Mouse (Mus musculus) hematopoietic stem cell, adult 5-6 weeks (primary cell): Measurements from ENCODE around the gene Nxph1. TPM values are rescaled to one million over a fixed set of nuclear protein-coding genes. Genes with fewer than 3 reads are reported as not detected.

ENCODE experiments used
- ATAC-seq, 2 experiments: fragments of 125-278 bp in 1 of 2; replicated peaks in 1 of 2; 2 replicates each; pipeline ENCODE4 v1.8.0; 2016 to 2017; ENCODE audit warnings: inconsistent platforms in 2 of 2, mild to moderate bottlenecking in 2 of 2, moderate number of reproducible peaks in 2 of 2, low read depth in 1 of 2, moderate TSS enrichment in 1 of 2; ENCODE audit not compliant: low FRiP score in 2 of 2, poor library complexity in 2 of 2, severe bottlenecking in 2 of 2, insufficient read depth in 1 of 2, low TSS enrichment in 1 of 2
- total RNA-seq: library from RNA; stranded (forward); fragments of 172-1452, 232-1000 nt; gene quantifications from 2 replicates; pipeline ENCODE4 v1.2.3, GENCODE M21; 2017

Nxph1 gene
- total RNA-seq, 1 experiment from 2014 or later: not detected

DNA sequence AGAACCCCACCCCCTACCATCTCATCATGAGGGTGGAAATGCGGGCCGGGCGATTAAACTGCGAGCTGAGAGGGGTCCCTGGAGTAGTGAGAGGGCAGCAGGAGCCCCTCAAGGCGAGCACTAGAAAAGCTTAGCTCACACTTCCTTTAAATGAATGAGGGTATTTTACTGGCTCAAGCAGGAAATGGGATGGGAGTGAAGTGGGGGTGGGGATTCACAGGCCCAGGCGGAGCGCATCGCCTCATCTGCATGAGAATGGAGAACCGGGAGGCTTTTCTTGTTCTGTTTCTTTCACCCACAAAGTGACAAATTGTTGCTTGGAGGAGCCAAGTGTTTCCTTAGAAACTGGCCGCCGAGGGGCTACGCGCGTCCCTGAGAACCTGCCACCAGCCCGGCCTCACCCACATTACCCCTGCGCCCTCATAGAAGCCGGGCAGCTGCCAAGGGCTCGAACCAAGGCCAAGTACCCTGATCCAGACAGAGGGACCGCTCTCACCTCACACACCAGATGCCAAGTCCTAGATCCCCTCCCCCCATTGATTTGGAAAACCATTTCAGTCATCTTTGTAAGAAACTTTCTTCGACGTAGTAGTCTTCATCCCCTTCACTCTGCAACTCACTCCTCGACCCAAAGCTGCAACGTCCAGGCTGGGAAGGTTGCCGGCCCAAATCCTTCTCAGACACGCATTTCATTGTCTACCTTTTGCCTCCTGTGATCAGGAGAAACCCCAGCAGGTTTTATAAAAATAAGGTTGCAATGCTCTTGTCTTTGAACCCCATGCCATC, 8.7 kb downstream of the Nxph1 start:
- no peak for ATAC-seq

DNA sequence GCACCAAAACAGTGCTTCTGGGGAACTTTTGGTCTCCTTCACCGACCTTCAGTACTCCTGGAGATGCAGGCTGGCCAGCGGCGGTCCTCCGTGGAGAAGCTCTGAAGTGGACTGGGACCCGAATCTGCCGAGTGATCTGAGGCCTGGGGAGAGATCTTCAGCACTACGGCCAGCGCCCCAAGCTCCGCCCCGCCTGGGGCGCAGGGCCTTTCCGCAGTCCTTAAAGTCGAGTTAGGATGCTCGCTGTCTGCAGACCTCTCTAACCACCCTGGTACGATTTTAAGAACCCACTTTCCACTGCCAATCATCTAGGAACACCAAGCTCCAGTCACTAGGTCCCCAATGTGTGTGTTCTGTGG, 9.3 kb downstream of the Nxph1 start:
- peak; percentile 74 to 89 for ATAC-seq

DNA sequence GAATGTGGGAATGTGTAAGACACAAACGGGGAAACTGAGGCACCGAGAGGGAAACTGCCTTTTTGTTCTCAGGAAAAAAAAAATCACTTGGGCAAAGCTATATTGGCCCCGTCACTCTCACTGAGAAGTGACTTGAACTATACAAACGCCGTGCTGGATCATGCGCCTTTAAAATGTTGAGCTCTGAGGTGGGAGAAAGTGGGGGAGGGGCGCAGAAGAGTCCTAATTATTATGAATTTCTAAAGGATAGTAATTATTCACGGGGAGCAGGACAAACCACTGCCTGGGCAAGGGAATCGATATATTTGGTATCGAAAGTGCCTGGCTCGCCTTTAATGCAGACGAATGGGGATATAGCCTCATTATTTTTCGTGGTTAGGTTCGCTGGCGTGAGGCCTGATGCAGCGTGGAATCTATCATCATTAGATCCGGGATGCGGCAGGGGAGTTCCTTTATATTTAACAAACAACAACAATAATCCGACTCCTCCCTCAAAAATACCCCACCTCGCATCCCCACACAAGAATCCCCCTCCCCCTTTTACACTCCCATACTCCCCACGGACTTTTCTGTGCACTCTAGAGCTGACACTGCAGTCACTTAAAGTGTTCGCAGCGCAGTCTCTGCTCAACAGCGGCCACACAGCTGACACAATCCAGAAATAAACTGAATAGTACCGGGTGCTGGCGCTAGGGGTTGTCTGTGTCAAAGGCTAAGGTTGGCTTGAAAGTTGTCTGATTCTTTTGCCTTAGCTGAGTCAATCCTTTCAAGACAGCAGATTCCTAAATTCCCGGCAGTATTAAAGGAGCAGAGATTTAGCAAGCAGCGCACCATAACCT, 10.1 kb downstream of the Nxph1 start:
- peak; percentile 28 to 68; a peak in 3 of 4 replicates for ATAC-seq

DNA sequence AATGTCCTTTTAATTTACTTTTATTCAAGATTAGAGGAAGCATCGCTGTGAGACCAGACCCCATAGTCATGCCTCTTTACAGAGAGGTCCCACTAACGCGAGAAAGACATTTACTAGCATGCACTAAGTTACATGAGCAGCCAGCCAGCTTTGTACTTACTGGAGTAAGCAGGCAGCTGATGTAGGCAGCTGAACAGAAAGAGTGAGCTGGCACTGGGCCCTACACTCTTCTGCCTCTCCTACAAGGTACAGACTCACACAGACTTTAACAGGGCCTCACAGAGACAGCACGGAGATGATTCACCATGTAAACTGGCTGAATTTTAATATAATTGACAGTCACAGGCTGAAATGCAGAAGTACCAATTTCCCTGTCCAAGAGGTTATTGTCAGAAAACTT, 11.6 kb downstream of the Nxph1 start:
- no peak for ATAC-seq

DNA sequence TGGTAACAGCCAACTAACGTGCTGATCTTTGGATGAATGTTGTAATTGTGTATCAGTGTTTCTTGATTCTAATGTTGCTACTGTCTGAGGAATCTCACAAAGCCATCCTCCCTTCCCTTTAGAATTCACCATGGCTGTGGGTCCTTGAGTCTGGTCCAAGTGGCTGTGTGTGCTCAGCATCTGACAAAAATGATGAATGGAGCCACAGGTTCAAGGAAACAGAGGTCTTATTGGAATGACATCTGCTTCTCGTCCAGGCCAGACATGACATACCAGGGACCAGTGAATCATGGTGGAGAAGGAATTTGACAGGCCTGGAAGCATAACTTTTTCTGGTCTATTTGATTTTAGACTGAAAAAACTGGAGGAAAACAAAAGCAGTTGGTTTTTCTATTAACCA, 22.3 kb downstream of the Nxph1 start:
- ATAC-seq: no peak

DNA sequence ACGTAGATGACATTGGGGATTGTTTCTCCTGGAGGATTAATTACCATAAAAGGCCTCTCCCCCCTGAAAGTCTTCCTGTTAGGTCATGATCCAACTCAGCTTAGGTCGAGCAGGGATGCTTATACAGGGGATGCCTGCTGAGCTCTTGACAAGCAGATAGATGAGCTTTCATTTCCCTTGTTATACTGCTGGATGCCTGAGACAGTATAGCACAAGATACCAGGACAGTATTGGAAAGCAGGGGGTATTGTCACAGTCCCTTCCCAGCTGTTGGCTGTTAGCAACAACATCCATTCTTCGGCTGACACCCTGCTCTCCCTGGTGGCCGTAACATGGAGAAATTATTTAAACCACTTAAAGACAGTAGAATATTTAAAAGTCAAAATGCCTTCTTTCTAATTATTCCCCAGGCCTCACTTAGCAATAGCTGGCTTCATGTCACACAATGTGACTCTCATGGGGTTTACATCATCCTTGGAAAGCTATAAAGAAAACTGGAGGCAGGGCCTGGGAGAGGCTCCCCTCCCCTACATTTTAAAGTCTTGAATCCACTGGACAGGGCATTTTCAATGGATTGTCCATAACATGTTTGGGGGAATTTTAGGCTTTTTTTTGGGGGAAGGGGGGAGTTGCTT, 31.1 kb downstream of the Nxph1 start:
- no peak for ATAC-seq

DNA sequence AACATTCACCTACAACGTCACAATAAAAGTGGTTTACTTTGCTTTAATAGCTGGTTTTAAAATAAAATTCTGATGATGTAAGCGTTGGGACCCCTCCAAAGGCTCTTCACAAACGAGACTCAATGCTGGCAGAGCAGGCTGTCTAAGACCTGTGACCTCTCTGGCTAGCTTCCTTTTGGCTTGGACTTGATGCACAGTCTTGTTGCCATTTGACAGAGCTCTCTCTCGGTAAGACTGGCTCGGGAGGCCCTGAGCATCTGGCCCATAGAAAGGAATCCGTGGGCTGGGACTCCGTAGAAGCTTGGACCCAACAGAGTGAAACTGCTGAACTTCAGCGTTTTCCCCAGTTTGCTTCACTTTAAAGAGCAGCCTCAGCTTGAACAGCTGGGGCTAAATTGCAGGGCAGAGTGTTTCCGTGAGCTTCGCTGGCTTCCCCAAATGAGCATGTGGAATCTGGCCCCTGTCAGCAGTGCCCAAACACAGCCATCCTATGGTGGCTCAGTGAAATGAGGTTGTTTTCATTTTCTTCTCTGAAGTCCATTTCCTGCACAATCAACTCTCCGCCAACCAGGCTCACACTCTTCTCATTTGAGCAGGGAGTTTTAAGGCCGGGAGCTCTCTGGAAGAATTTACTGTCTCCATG, 48.2 kb downstream of the Nxph1 start:
- ATAC-seq: no peak

DNA sequence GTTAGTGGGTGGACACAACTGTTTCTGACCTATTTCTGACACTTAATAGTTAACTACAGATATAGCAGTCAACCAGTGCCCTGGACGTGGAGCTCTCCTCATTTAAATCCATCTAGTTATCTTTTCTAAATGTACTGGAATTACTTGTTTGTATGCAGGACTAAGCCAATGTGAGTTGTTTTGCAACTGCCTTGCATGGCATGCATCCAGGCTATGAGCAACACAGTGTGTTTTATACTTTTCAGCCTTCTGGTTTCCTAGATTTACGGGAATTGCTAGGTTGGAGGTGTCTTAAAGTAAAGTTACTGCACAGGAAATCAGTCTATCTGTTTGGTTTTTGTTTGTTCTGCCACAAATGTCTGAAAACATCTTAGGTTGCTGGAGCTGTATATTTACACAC, 49.1 kb downstream of the Nxph1 start:
- no peak for ATAC-seq

DNA sequence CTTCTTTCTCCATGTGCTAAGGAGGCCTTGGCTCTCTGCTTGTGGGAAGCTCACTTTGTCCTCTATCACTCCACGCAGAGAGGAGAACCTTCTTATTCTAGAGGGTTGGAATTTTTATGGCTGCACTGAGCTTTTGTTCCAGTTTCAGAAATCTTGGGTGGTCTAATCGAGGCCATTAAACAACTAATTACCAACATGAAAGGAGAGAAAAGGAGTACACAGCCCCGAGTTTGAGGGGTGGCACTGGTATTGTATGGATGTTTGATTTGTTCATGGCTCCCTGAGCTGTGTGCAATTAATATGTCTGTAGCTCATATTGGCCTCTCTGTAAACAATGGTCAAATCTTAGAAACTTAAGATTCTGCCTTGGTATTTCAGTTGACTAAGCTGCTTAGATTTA, 54.5 kb downstream of the Nxph1 start:
- ATAC-seq: no peak

DNA sequence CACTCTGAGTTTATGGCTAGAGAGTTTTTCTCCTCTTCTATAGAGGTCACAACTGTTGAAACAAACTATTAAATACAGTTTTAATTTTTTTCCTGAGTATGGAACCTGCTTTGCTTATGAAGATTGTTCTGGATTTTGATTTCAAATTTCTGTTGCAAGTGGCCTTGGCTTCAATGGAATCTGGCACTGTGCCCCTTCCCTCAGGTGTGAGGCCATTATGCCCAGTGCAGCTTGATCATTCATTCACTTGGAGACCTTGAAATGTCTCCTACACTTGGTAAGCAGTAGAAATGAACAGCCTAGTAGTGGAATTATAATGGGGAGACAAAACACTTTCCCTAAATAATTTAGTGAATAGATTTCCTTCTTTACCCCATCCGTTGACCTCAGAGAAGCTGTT, 78.4 kb downstream of the Nxph1 start:
- no peak for ATAC-seq

DNA sequence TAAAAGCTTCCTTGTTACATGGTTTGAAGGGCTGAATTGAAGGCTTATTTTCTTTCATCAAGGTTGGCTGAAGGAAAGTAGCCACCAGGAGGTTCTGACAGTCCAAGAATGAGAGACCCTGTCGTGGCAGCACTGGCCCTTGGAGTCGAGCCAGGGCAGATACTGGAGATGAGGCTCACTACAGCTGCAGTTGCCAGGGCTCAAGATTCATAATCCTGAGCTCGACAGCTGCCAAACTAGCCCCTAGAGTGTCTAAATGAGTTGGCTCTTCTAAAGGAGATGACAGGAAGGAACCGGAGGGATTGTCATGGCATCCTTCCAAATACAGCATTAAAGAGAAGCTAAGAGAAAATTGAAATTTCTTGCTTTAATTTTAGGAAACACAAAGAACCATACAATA, 78.9 kb downstream of the Nxph1 start:
- ATAC-seq: 0 out of 4 replicates have a peak, but pooled peaks of 1 of the 2 experiments have one; percentile 7

DNA sequence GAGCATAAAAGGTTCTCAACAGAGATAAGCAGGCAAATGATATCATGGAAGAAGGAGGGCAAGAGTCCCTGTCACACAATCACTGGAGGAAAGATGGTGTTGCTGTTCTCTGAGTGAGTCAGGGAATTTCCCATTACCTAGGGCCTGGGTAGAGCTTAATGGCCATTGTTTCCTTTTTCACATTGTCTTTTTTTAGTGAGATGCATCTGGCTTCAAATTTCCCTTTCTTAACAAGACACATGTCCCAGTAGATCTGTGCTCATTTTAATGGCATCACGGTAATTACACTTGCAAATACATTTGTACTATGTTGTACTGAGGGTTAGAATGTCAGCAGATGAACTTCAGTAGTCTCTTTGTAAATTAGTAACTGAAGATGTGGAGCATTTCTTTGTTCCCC, 80.3 kb downstream of the Nxph1 start:
- ATAC-seq: no peak

DNA sequence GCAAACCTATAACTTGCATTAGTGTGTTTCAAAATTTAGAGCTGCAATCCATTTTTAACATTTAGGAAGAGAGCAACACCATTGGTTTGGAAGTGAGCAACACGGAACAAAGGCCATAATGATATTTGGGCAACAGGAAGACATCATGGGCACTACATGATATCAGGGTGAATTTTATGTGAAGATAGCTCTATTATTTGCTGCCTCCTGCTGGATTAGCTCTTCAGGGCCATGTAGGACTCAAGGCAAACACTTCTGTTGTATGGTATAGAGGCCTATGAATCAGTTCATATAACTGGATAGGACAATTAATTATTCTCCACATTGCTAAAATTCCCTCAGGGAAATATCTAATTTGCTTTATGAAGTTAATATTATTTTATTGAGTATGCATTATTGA, 91.1 kb downstream of the Nxph1 start:
- ATAC-seq: no peak

DNA sequence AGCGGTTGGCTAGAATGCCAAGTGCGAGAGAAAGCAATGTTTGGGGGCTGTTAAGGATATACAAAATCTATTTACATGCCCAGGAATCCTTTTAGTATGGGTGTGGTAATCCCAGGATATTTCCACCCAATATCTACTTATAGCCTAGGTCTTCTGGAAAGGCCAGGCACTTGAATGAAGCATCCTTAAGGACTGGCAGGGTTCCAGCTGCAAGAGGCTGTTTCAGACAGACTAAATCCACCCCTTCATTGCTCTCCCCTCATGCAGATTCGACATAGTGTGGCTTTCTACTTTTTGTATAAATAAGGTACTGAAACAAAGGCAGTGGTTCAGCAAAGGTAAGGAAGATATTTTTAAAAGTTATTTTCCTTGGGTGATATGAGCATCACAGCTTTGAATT, 92.8 kb downstream of the Nxph1 start:
- no peak for ATAC-seq

DNA sequence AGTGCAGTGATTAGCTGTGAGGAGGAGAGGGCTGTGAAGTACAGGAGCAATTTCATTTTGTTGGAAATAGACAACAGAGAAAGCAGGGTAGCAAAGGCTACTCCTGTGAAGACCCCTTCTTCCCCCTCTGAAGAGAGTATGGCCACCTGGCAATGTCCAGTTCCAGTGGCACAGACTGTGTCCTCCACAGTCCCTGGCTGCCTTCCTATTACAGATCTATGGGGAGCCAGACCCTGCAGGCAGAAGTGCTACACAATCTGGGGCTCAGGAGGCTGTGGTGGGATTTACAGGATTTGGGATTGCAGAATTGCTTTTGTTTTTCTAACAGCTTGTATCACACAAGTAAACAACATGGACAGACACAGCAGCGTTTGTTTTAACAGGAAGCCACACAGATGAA, 94.2 kb downstream of the Nxph1 start:
- no peak for ATAC-seq

DNA sequence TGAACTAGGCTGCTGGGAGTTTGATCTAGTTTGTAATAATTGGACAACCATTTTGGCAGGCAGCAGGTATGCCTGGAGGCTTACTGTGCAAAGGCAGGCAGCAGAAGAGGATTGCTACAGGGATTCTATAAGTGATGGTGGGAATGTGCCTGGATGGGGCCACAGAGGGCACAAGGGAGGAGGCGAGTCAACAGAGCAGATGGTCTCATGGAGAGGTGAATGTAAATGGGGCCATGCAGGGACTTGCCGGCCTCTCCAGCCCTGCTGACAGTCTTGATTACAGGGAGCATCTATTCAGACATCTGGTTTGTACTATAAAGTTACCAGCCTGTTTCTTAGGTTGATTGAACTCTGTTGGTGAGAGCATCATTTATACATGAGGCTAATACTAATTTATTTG, 98.6 kb downstream of the Nxph1 start:
- ATAC-seq: no peak

DNA sequence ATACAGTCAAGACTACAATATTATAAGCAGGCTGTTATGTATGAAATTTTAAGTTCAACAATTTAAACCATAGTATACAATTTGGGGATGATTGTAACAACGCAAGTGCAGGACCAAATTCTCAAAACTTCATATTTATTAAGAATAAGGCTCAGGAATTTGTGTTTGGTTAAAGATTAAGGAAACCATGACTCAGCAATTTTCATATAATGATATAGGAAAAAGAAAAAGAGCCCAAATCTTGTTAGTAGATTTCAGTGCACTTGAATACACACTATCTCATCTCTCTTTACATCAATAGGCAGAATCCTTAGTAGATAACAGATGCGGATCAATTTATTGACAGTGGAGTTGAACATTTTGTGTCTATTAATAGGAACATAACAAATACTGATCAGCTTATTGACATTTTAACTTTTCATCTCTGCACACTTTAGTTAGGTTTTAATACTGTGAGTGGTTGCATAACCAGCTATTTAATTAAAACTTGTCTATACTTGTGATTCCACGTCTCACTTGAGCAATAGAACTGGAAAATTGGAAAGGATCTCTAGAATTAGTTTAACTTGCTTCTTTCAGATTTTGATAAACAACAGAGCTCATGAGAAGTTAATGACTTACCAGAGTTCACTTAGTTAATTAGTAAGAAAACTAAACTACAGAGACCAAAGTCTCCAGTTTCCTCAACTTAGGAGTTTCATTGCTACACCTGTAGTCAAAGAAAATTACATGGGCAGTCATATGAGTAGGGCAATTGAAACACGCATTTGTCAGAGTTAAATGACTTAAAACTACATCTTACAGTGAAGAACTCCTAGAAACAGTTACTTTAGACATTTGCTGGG, 113.3 kb downstream of the Nxph1 start:
- ATAC-seq: no peak
